8 mouse cellular contexts compared by ENCODE assay signal in genomic region chr7:58399145-58399604, GRCm38 (mm10).
A peak's percentile ranks its signal among the peaks of the same experiment; 100 is the strongest.
DNase-seq lines count a peak whose midpoint lies in the region; ATAC-seq lines count a peak whose summit lies in the region.

No protein-coding gene starts in this region.

- peak overlapping the region; percentile 70 for H3K4me3 ChIP-seq in heart, embryonic 12.5 days
- H3K4me3 ChIP-seq in kidney, embryonic 16.5 days (ENCODE audit: low read length) = peak overlapping the region; percentile 65

- no peaks in the 10 kb centered on the region for H3K27me3 ChIP-seq in heart, embryonic 12.5 days (replicated peaks)
- H3K27me3 ChIP-seq in kidney, embryonic 16.5 days (ENCODE audit: insufficient read depth, low read length) = no peaks in the 10 kb centered on the region

- peaks cover 11% of the 10 kb centered on the region; the same call in 1 of the 2 replicates for H3K4me1 ChIP-seq in heart, embryonic 12.5 days (replicated peaks)
- peaks cover 3% of the 10 kb centered on the region for H3K4me1 ChIP-seq in kidney, embryonic 16.5 days (ENCODE audit: insufficient read depth, low read length)

- H3K36me3 ChIP-seq in heart, embryonic 12.5 days = no peaks in the 10 kb centered on the region
- H3K36me3 ChIP-seq in kidney, embryonic 16.5 days (ENCODE audit: insufficient read depth, low read length) = no peaks in the 10 kb centered on the region

- peak overlapping the region; percentile 79 for H3K9ac ChIP-seq in heart, embryonic 12.5 days
- H3K9ac ChIP-seq in kidney, embryonic 16.5 days (replicated peaks; ENCODE audit: low read length) = peak overlapping the region; percentile 78

- peak; percentile 96 for ATAC-seq in heart, embryonic 12.5 days (ENCODE audit: insufficient number of reproducible peaks, low FRiP score)
- peak; percentile 99 for ATAC-seq in kidney, embryonic 16.5 days (ENCODE audit: low FRiP score, low TSS enrichment)

- peak overlapping the region; percentile 61 for H3K4me2 ChIP-seq in heart, embryonic 12.5 days
- H3K4me2 ChIP-seq in kidney, embryonic 16.5 days (replicated peaks; ENCODE audit: low read depth, low read length) = peak overlapping the region; percentile 61

- no peaks in the 10 kb centered on the region for H3K9me3 ChIP-seq in heart, embryonic 12.5 days (replicated peaks)
- H3K9me3 ChIP-seq in kidney, embryonic 16.5 days (ENCODE audit: low read length) = no peaks in the 10 kb centered on the region

- peak overlapping the region; percentile 93 for H3K27ac ChIP-seq in heart, embryonic 12.5 days (ENCODE audit: poor library complexity, severe bottlenecking)
- peak overlapping the region; percentile 93 for H3K27ac ChIP-seq in kidney, embryonic 16.5 days (ENCODE audit: low read length)

- peak; percentile 94 for DNase-seq in CD4-positive helper T cell, adult 2 months (ENCODE audit: low read depth, low spot score)
- DNase-seq in c-Kit-negative CD71-positive TER-119-positive erythroid progenitor cells, embryonic 14.5 days (ENCODE audit: low read depth, low spot score) = peak; percentile 39
- peak; percentile 31 for DNase-seq in fat pad, adult 2 months (ENCODE audit: extremely low read depth, low read depth, low spot score)
- peak; percentile 88 for DNase-seq in liver
- peak; percentile 79 to 87 for DNase-seq in monocyte, adult 2 months (ENCODE audit: low read depth in 1 of 2, low spot score in 2 of 2)
- DNase-seq in spleen, postnatal 14 days (ENCODE audit: low spot score in 2 of 2) = peak; percentile 67 to 76

- WGBS in heart, embryonic 12.5 days = under 1% methylated on average over 21 of the region's 21 CpGs
- WGBS in kidney, embryonic 16.5 days = under 1% methylated on average over 21 of the region's 21 CpGs

Comparison
In these comparisons a context has a peak if more than half of its experiments do, and no peak if none do; other contexts are left out.
1. Peak in every context shown above with its lines: DNase-seq, ATAC-seq, H3K4me3 ChIP-seq and H3K27ac ChIP-seq.
2. DNase-seq: peak in every context shown above with its lines; median percentile 94 in CD4-positive helper T cell, adult 2 months; 88 in liver; 83 in monocyte, adult 2 months; 72 in spleen, postnatal 14 days; 39 in c-Kit-negative CD71-positive TER-119-positive erythroid progenitor cells, embryonic 14.5 days; 31 in fat pad, adult 2 months.